Mouse (Mus musculus) CH12.LX (cell line): ENCODE data around the gene Olfr655. TPM values are rescaled to one million over a fixed set of nuclear protein-coding genes. Genes with fewer than 3 reads are reported as not detected.
A peak's percentile ranks its signal among the peaks of the same experiment; 100 is the strongest.

Source experiments
- DNase-seq: peaks from one replicate; pipeline ENCODE4 v3.0.0-alpha.2; 2013; ENCODE audit errors: extremely low read depth
- H3K27ac ChIP-seq: 2 replicates; pipeline ENCODE4 v1.5.1; 2012; ENCODE audit warnings: low read depth, mild to moderate bottlenecking, control low read depth, moderate library complexity; ENCODE audit not compliant: insufficient read depth
- H3K27me3 ChIP-seq: replicated peaks from 2 replicates; pipeline ENCODE3; 2012; ENCODE audit warnings: inconsistent platforms
- H3K36me3 ChIP-seq, 2 experiments: replicated peaks in 1 of 2; 2 replicates each; pipeline versions ENCODE3 to v1.6.1; 2012; ENCODE audit warnings: inconsistent platforms in 1 of 2, low read length in 1 of 2, mild to moderate bottlenecking in 1 of 2, mixed read lengths in 1 of 2, moderate library complexity in 1 of 2; ENCODE audit not compliant: control insufficient read depth in 1 of 2, insufficient read depth in 1 of 2
- H3K4me1 ChIP-seq, 2 experiments: 2 replicates each; pipeline ENCODE4 v1.6.1; 2012; ENCODE audit warnings: inconsistent platforms in 1 of 2, moderate library complexity in 1 of 2; ENCODE audit not compliant: insufficient read depth in 2 of 2, control insufficient read depth in 1 of 2
- H3K4me2 ChIP-seq: 2 replicates; pipeline ENCODE4 v1.6.1; 2012; ENCODE audit warnings: low read depth, mild to moderate bottlenecking, control low read depth; ENCODE audit not compliant: poor library complexity, insufficient read depth, severe bottlenecking
- H3K4me3 ChIP-seq, 3 experiments: fragments of 150-350 bp in 1 of 3; sonication (generic) in 1 of 3; replicated peaks in 1 of 3; 2 replicates each; pipeline versions ENCODE3 to v1.5.1; 2011 to 2012; ENCODE audit warnings: low read depth in 2 of 3, low read length in 2 of 3, mild to moderate bottlenecking in 2 of 3, moderate library complexity in 2 of 3, control low read depth in 1 of 3, improper control_type of control experiment in 1 of 3, inconsistent platforms in 1 of 3, mixed read lengths in 1 of 3; ENCODE audit not compliant: poor library complexity in 1 of 3
- H3K79me2 ChIP-seq: replicated peaks from 2 replicates; pipeline ENCODE4 v1.6.1; 2012; ENCODE audit warnings: mild to moderate bottlenecking, moderate library complexity; ENCODE audit not compliant: control insufficient read depth, poor library complexity, insufficient read depth, severe bottlenecking; ENCODE audit errors: extremely low read depth
- H3K9ac ChIP-seq: 2 replicates; pipeline ENCODE4 v1.6.1; 2012; ENCODE audit warnings: low read depth, mild to moderate bottlenecking, control low read depth, moderate library complexity; ENCODE audit not compliant: insufficient read depth
- H3K9me3 ChIP-seq: replicated peaks from 2 replicates; pipeline ENCODE3; 2012; ENCODE audit warnings: low read length, inconsistent platforms, mixed read lengths
- BHLHE40 ChIP-seq: IDR thresholded peaks from 2 replicates; pipeline ENCODE4 v1.6.1; 2011; ENCODE audit warnings: mild to moderate bottlenecking, low read depth, low read length, improper control_type of control experiment
- CTCF ChIP-seq, 2 experiments: IDR thresholded peaks in 1 of 2; conservative IDR thresholded peaks in 1 of 2; 2 replicates each; pipeline ENCODE4 v1.5.1; 2011 to 2012; ENCODE audit warnings: low read depth in 2 of 2, low read length in 2 of 2, improper control_type of control experiment in 1 of 2, inconsistent platforms in 1 of 2, mild to moderate bottlenecking in 1 of 2, moderate library complexity in 1 of 2
- E2F4 ChIP-seq: IDR thresholded peaks from 2 replicates; pipeline ENCODE4 v1.6.1; 2011; ENCODE audit warnings: low read depth, low read length, improper control_type of control experiment; ENCODE audit not compliant: insufficient replicate concordance
- EP300 ChIP-seq: IDR thresholded peaks from 2 replicates; pipeline ENCODE4 v1.6.1; 2011; ENCODE audit warnings: low read length, improper control_type of control experiment
- HCFC1 ChIP-seq: IDR thresholded peaks from 2 replicates; pipeline ENCODE4 v1.6.1; 2012; ENCODE audit warnings: low read depth, mild to moderate bottlenecking, inconsistent platforms, low read length, improper control_type of control experiment
- IRF4 ChIP-seq: IDR thresholded peaks from 2 replicates; pipeline ENCODE4 v1.6.1; 2014; ENCODE audit warnings: low read depth, mild to moderate bottlenecking, inconsistent platforms, low read length, improper control_type of control experiment
- JUND ChIP-seq: conservative IDR thresholded peaks from 2 replicates; pipeline ENCODE4 v1.6.1; 2011; ENCODE audit warnings: low read depth, low read length, improper control_type of control experiment
- KAT2A ChIP-seq: IDR thresholded peaks from 2 replicates; pipeline ENCODE4 v1.6.1; 2012; ENCODE audit warnings: low read length, improper control_type of control experiment, inconsistent platforms; ENCODE audit not compliant: insufficient replicate concordance
- MAX ChIP-seq: IDR thresholded peaks from 2 replicates; pipeline ENCODE4 v1.6.1; 2011; ENCODE audit warnings: low read length, improper control_type of control experiment
- MXI1 ChIP-seq: IDR thresholded peaks from 2 replicates; pipeline ENCODE4 v1.6.1; 2011; ENCODE audit warnings: mild to moderate bottlenecking, low read depth, low read length, improper control_type of control experiment
- NRF1 ChIP-seq: IDR thresholded peaks from 2 replicates; pipeline ENCODE4 v1.6.1; 2014; ENCODE audit warnings: low read depth, mild to moderate bottlenecking, inconsistent platforms, low read length, improper control_type of control experiment, moderate library complexity
- PAX5 ChIP-seq: IDR thresholded peaks from 2 replicates; pipeline ENCODE4 v1.6.1; 2012; ENCODE audit warnings: low read length, inconsistent platforms, mixed read lengths
- POLR2A ChIP-seq: IDR thresholded peaks from 2 replicates; pipeline ENCODE4 v1.6.1; 2011; ENCODE audit warnings: low read depth, mild to moderate bottlenecking, improper control_type of control experiment, low read length
- SIN3A ChIP-seq: IDR thresholded peaks from 2 replicates; pipeline ENCODE4 v1.6.1; 2012; ENCODE audit warnings: low read length, improper control_type of control experiment, inconsistent platforms
- SMC3 ChIP-seq: IDR thresholded peaks from 2 replicates; pipeline ENCODE4 v1.6.1; 2011; ENCODE audit warnings: low read depth, low read length, improper control_type of control experiment
- TBP ChIP-seq: conservative IDR thresholded peaks from 2 replicates; pipeline ENCODE4 v1.6.1; 2011; ENCODE audit warnings: low read depth, low read length, improper control_type of control experiment
- TCF12 ChIP-seq: IDR thresholded peaks from 2 replicates; pipeline ENCODE4 v1.6.1; 2014; ENCODE audit warnings: low read depth, mild to moderate bottlenecking, inconsistent platforms, low read length, improper control_type of control experiment
- UBTF ChIP-seq: IDR thresholded peaks from 2 replicates; pipeline ENCODE4 v1.6.1; 2012; ENCODE audit warnings: low read depth, mild to moderate bottlenecking, inconsistent platforms, low read length, improper control_type of control experiment, moderate library complexity
- USF1 ChIP-seq: IDR thresholded peaks from 2 replicates; pipeline ENCODE4 v1.6.1; 2014; ENCODE audit warnings: low read depth, mild to moderate bottlenecking, inconsistent platforms, low read length, improper control_type of control experiment
- ZC3H11A ChIP-seq: IDR thresholded peaks from 2 replicates; pipeline ENCODE4 v1.6.1; 2012; ENCODE audit warnings: low read depth, mild to moderate bottlenecking, inconsistent platforms, low read length, improper control_type of control experiment
- ZKSCAN1 ChIP-seq: IDR thresholded peaks from 2 replicates; pipeline ENCODE4 v1.6.1; 2012; ENCODE audit warnings: low read depth, inconsistent platforms, low read length, improper control_type of control experiment, borderline replicate concordance
- ZMIZ1 ChIP-seq: IDR thresholded peaks from 2 replicates; pipeline ENCODE4 v1.6.1; 2012; ENCODE audit warnings: low read depth, mild to moderate bottlenecking, inconsistent platforms, low read length, improper control_type of control experiment
- ZNF384 ChIP-seq: IDR thresholded peaks from 2 replicates; pipeline ENCODE4 v1.6.1; 2012; ENCODE audit warnings: low read depth, low read length, improper control_type of control experiment, inconsistent platforms
- dilution Hi-C: fragments of 300-500 bp; cut with MboI; formaldehyde crosslinking; loops from 2 replicates; pipeline ENCODE4 v1.14.3; 2020; ENCODE audit warnings: low sequenced_read_pairs; ENCODE audit not compliant: extremely low pct_unique_long_range_greater_than_20kb, extremely low pct_ligation_motif_present
- in situ Hi-C: fragments of 300-500 bp; cut with MboI; formaldehyde crosslinking; loops from 3 replicates; pipeline ENCODE4 v1.14.3; 2019; ENCODE audit warnings: low sequenced_read_pairs, low pct_ligation_motif_present, low pct_unique_long_range_greater_than_20kb, mixed read lengths
- polyA plus RNA-seq: library from polyadenylated mRNA; unstranded; fragments of >175 nt; gene quantifications from 2 replicates; pipeline ENCODE4 v1.2.1, GENCODE M21; 2012; ENCODE audit warnings: low read depth; ENCODE audit not compliant: insufficient read length
- total RNA-seq, 2 experiments: library from RNA; depleted of rRNA; stranded (reverse); fragments of 300-350 nt in 1 of 2; fragments of >200 nt in 1 of 2; gene quantifications; 2 replicates each; pipeline ENCODE4 v1.2.3; 2012 to 2014

Olfr655 gene
- total and polyA plus RNA-seq, 3 experiments, result 0.80 TPM; not detected in 2

- no peaks in the 10 kb centered on the region for H3K36me3 ChIP-seq
- no peak overlapping the region for H3K9ac ChIP-seq
- in situ Hi-C loops, result loop anchor here (25.0 kb wide), 1 partner anchor 219 kb away; the partner anchor contains the start of genes Trim12c and Trim30b
- H3K4me1 ChIP-seq, result peaks cover 0 to 8% of the 10 kb centered on the region in 2 experiments; a peak in 2 of 4 replicates
- no peaks in the 10 kb centered on the region for H3K79me2 ChIP-seq
- H3K27ac ChIP-seq, result no peak overlapping the region
- H3K4me2 ChIP-seq, result no peak overlapping the region
- TF ChIP-seq POLR2A (no peak), IRF4 (no peak), USF1 (no peak), NRF1 (no peak), HCFC1 (no peak), ZC3H11A (no peak), CTCF (conservative IDR thresholded peaks at IDR 0.05 in 1 of 2, IDR thresholded peaks at IDR 0.05 in 1 of 2; ENCODE audit: low read depth in 2 of 2, low read length in 2 of 2) (no peak), TBP (no peak), MXI1 (no peak), PAX5 (no peak), TCF12 (no peak), EP300 (no peak), E2F4 (no peak)
- dilution Hi-C loops, result no loop called here
- H3K9me3 ChIP-seq, result no peaks in the 10 kb centered on the region
- no peaks in the 10 kb centered on the region for H3K27me3 ChIP-seq
- DNase-seq, result no peak
- H3K4me3 ChIP-seq, result no peak overlapping the region
Observed at GRCm38 (mm10) chr7:104580846-104581245, 20.7 kb downstream of the Olfr655 start.

- no peak for TF ChIP-seq ZKSCAN1
- no peak for TF ChIP-seq MXI1
- no peak for TF ChIP-seq ZMIZ1
- TF ChIP-seq MAX, result no peak
- TF ChIP-seq SMC3, result no peak
- no peak for TF ChIP-seq ZNF384
- no peak for TF ChIP-seq JUND
- no peak for TF ChIP-seq EP300
- no peak for TF ChIP-seq BHLHE40
- no peak for TF ChIP-seq KAT2A
- TF ChIP-seq SIN3A, result no peak
- TF ChIP-seq UBTF, result no peak
- peaks cover 0 to 8% of the 10 kb centered on the region in 2 experiments; a peak in 2 of 4 replicates for H3K4me1 ChIP-seq
- H3K4me2 ChIP-seq, result peak within 1 kb of the TSS; percentile 21; the same call in 1 of the 2 replicates
- no peak within 1 kb of the TSS for H3K4me3 ChIP-seq
- DNase-seq, result no peak
- H3K27ac ChIP-seq, result no peak within 1 kb of the TSS
- H3K27me3 ChIP-seq, result no peaks in the 10 kb centered on the region
- in situ Hi-C loops, result loop anchor here (25.0 kb wide), 1 partner anchor 215 kb away; the partner anchor contains the start of genes Trim12c and Trim30b
- no peak within 1 kb of the TSS for H3K9ac ChIP-seq
- H3K79me2 ChIP-seq, result no peaks in the 10 kb centered on the region
- dilution Hi-C loops, result no loop called here
- H3K36me3 ChIP-seq, result no peaks in the 10 kb centered on the region
- H3K9me3 ChIP-seq, result no peaks in the 10 kb centered on the region
Observed at GRCm38 (mm10) chr7:104577014-104577413, 24.6 kb downstream of the Olfr655 start, which contains the start of gene Olfr653. Olfr653 (plus strand) TSS chr7:104577314.
